Mouse (Mus musculus) heart, adult 2 months (tissue): Measurements from ENCODE around the gene Psmb10. TPM values are rescaled to one million over a fixed set of nuclear protein-coding genes. Genes with fewer than 3 reads are reported as not detected.

Experiments
- DNase-seq, 2 experiments: peaks; one replicate each; pipeline ENCODE4 v3.0.0; 2021
- H3K27ac ChIP-seq: fragments of 200-600 bp; 2 replicates; pipeline ENCODE4 v1.8.1; 2022
- H3K27me3 ChIP-seq: fragments of 200-500 bp; 2 replicates; pipeline ENCODE4 v1.6.1; 2012; ENCODE audit warnings: mild to moderate bottlenecking, low read length, inconsistent platforms, mixed read lengths; ENCODE audit not compliant: control insufficient read depth, insufficient read depth
- H3K36me3 ChIP-seq: fragments of 200-500 bp; 2 replicates; pipeline ENCODE4 v1.6.1; 2012; ENCODE audit warnings: low read length, inconsistent platforms; ENCODE audit not compliant: control insufficient read depth, insufficient read depth
- H3K4me1 ChIP-seq: fragments of 200-500 bp; 2 replicates; pipeline ENCODE4 v1.6.1; 2011; ENCODE audit warnings: low read length; ENCODE audit not compliant: control insufficient read depth, insufficient read depth
- H3K4me3 ChIP-seq: fragments of 200-600 bp; 2 replicates; pipeline ENCODE4 v1.8.1; 2022
- H3K79me2 ChIP-seq: fragments of 200-500 bp; replicated peaks from 2 replicates; pipeline ENCODE4 v1.6.1; 2012; ENCODE audit warnings: mild to moderate bottlenecking, inconsistent platforms, low read length, moderate library complexity, mixed read lengths; ENCODE audit not compliant: control insufficient read depth, insufficient read depth
- H3K9ac ChIP-seq: fragments of 200-500 bp; 2 replicates; pipeline ENCODE4 v1.6.1; 2012; ENCODE audit warnings: low read depth, mild to moderate bottlenecking, control low read depth, inconsistent platforms, low read length, mixed read lengths
- CTCF ChIP-seq: fragments of 200-600 bp; IDR thresholded peaks from 2 replicates; pipeline ENCODE4 v1.8.1; 2022; ENCODE audit warnings: antibody characterized with exemption, mild to moderate bottlenecking, moderate library complexity
- EP300 ChIP-seq: fragments of 200-500 bp; IDR thresholded peaks from 2 replicates; pipeline ENCODE4 v1.6.1; 2011; ENCODE audit warnings: low read depth, low read length, control low read depth; ENCODE audit not compliant: insufficient read depth
- POLR2A ChIP-seq: fragments of 200-500 bp; IDR thresholded peaks from 2 replicates; pipeline ENCODE4 v1.6.1; 2011; ENCODE audit warnings: mild to moderate bottlenecking, low read depth, low read length, control low read depth; ENCODE audit not compliant: insufficient read depth
- WGBS: fragments of 180-500 bp; shearing (Covaris S2); methylation state at CpG from one replicate; pipeline ENCODE4 v1.1.7; 2018; 5-methylcytosine and 5-hydroxymethylcytosine counted together
- intact Hi-C: fragments of 180-260 bp; cut with DNase I; formaldehyde crosslinking; loops from one replicate; pipeline ENCODE4 v1.15.1; 2025
- polyA plus RNA-seq: library from polyadenylated mRNA; depleted of rRNA; stranded (reverse); fragments of >200 nt; gene quantifications from 2 replicates; pipeline ENCODE4 v1.2.3, GENCODE M21; 2012
- total RNA-seq, 2 experiments: library from RNA; stranded (reverse); gene quantifications; 2 replicates each; pipeline ENCODE4 v1.2.3; 2021

Psmb10 gene
- total and polyA plus RNA-seq, 3 experiments: 58.1 to 96.5 (median 68.1) TPM

DNA sequence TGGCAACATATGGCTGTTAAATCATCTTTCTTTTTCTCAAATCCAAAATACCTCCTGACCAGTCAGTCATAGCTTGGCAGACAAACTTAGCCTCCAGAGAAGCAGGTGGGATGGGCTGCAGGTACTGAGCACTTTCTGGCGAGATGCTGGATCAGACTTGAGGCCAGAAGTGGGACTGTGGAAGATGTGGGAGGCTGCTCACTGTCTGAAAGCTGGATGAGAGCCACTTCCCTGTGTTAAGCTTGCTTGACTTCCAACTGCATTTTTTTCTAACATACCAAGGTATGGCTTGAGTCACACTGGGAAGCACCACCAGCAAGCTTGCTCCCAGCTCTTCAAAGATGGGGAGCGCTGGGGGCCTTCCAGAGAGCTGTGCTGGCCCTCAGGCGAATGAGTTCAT lies 13.1 kb downstream of the Psmb10 start:
- Histone ChIP-seq H3K4me3 (no peak overlapping the region), H3K27me3 (no peaks in the 10 kb centered on the region), H3K36me3 (no peaks in the 10 kb centered on the region), H3K27ac (no peak overlapping the region), H3K4me1 (no peaks in the 10 kb centered on the region; the same call in 1 of the 2 replicates), H3K79me2 (no peaks in the 10 kb centered on the region; the same call in 1 of the 2 replicates), H3K9ac (no peak overlapping the region)
- DNase-seq: no peak
- 73% methylated on average over 3 of the region's 3 CpGs for WGBS
- TF ChIP-seq POLR2A: no peak
- no peak for TF ChIP-seq CTCF
- TF ChIP-seq EP300: no peak
- intact Hi-C loops: no loop called here

DNA sequence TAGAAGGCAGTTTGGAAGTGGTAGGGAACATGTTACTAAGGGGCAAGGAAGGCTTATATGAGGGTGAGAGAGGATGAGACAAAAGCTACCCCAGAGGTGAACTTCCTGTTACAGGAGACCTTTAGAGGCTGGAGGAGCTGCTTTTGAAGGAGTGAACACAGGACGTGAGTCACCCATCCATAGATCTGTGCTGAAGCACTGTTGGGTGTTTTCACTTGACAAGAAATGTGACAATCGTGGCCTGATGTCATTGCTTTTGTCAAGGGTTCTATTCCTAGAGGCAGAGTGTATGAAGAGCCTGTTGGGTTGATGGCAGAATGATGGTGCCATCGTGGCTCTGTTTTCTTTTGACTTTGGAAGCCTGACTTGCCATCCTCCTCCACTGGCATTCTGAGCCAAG lies 18.9 kb downstream of the Psmb10 start:
- no peaks in the 10 kb centered on the region for H3K27me3 ChIP-seq
- no peak overlapping the region for H3K4me3 ChIP-seq
- intact Hi-C loops: no loop called here
- no peak for DNase-seq
- H3K79me2 ChIP-seq: peaks cover 6% of the 10 kb centered on the region; the same call in 1 of the 2 replicates
- H3K27ac ChIP-seq: no peak overlapping the region
- no peaks in the 10 kb centered on the region for H3K36me3 ChIP-seq
- TF ChIP-seq EP300 (no peak), CTCF (no peak), POLR2A (no peak)
- H3K9ac ChIP-seq: no peak overlapping the region
- H3K4me1 ChIP-seq: no peaks in the 10 kb centered on the region; the same call in none of the 2 replicates
- WGBS: 47% methylated on average over 3 of the region's 3 CpGs

DNA sequence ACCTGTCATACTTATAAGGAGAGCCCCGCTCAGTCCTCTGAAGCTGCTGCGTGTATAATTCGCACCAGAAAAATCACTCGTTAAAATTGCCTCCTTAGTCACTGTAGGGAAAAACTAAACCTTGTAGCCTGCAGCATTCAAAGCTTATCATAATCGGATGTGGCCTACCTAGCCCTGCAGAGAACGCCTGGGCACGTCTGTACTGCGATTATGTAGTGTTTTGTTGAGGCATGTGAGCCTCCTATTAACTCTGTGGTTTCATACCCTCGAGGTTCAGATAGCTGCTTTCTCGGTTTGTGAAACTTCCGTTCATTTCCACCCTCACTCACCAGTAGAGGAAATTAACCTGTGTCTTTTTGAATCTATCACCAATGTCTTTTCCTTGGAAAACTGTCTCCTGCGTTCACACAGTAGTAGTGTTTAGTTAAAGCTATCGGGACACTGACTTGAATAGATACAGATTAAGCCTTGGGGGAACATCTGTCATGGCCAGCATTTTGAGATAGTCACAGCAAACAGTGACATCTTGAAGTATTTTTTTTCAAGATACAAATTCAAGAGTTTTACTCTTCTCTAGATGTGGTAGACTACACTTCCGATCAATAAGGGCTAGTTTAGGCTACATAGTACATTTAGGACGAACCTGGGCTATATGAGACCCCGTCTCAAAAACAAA lies 37.2 kb downstream of the Psmb10 start:
- WGBS: 23% methylated on average over 16 of the region's 16 CpGs
- intact Hi-C loops: loop anchor here (2.0 to 5.0 kb wide), 3 partner anchors 36 to 200 kb away; partner anchors contain the start of genes Acd, Ddx28 and Pard6a

DNA sequence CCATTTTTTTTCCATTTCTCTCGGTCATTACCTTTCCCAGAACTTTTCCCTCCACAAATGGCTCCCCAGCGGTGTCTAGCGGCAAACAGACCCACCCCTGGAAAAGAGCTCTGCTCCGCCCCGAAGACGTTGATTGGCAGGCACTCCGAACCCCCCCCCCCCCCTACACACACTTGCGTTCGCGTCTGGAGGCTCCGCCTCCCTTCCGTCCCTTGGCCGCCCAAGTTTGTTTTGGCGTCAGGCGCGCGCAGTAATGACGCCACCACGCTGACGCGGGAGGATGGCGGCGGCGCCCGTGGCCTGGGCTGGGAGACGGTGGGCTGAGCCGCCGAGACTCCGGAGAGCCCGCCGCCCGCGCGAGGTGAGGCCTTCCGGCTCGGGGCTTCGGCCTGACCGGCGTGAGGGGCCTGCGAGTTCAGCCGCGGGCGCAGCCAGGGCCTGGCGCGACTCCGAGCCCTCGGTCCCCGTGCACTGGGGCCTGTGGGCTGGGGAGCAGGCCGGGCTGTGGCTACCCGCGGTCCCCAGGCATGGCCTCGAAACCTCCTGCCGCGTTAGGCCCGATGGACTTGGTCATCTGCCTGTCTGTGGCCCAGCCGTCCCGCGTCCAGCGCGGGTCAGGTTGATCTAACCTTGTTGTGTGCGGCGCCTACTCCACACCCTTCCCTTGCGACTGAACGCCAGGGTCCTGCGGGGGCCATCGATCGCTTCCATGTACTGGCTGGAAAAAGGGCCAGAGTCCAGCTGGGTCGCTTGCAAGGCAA lies 37.9 kb downstream of the Psmb10 start, which contains the start of gene Pskh1:
Gene Pskh1, plus strand, starts transcription at position 262 of the 761 bp plus-strand sequence.
- WGBS: under 1% methylated on average over 68 of the region's 68 CpGs
- Histone ChIP-seq H3K36me3 (no peaks in the 10 kb centered on the region), H3K4me1 (0 out of 2 replicates have a peak, but pooled peaks cover 1% of the 10 kb centered on the region), H3K27me3 (no peaks in the 10 kb centered on the region), H3K4me3 (peak within 1 kb of the TSS; percentile 99), H3K9ac (peak within 1 kb of the TSS; percentile 97), H3K27ac (peak within 1 kb of the TSS; percentile 91), H3K79me2 (peaks cover 1% of the 10 kb centered on the region; the same call in 1 of the 2 replicates)
- TF ChIP-seq CTCF: peak; percentile 28; the same call in 1 of the 2 replicates
- TF ChIP-seq EP300: no peak
- peak; percentile 63; the same call in 1 of the 2 replicates for TF ChIP-seq POLR2A
- DNase-seq: peak; percentile 94 to 97
- intact Hi-C loops: loop anchor here (2.0 to 5.0 kb wide), 3 partner anchors 36 to 200 kb away; partner anchors contain the start of genes Acd, Ddx28 and Pard6a

More for the DNA sequence above, 37.2 kb downstream of the Psmb10 start:
- H3K4me3 ChIP-seq: peak overlapping the region; percentile 99
- no peaks in the 10 kb centered on the region for H3K36me3 ChIP-seq
- no peaks in the 10 kb centered on the region for H3K27me3 ChIP-seq
- H3K79me2 ChIP-seq: peaks cover 3% of the 10 kb centered on the region; the same call in 1 of the 2 replicates
- no peak for DNase-seq
- TF ChIP-seq CTCF (no peak), POLR2A (no peak), EP300 (no peak)
- peak overlapping the region; percentile 91 for H3K27ac ChIP-seq
- H3K4me1 ChIP-seq: peaks cover 3% of the 10 kb centered on the region; the same call in 1 of the 2 replicates
- H3K9ac ChIP-seq: peak overlapping the region; percentile 97

DNA sequence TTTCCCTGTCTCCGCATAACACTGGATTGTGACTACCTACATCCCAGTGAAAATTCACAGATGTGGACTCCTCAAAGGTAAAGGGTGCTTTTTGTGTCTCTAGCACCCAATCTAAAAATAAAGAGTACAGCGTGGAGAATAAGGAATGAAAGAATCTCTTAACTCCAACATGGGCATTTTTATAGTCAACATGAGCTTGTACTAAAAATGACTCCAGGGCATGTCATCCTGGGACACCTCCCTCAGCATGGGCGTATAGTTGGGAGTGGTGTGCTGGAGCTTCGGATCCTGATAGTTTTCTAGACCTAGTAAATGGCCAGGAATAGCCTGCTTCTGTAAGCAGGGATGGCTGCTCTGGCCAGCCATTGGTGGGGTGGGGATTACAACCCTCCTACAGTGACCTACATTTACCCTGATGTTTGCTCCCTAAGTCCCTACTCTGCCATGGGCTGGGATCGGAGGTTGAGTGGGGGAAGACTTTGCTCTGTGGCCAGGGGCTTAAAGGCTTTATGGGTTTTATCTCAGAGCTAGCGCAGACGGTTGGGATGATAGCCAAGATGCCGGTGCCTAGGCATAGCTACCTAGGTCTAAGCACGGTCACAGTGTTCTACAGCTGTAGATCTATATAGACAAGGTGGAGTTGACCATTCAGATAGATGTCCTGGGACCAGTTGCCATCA lies 40.3 kb downstream of the Psmb10 start:
- H3K27ac ChIP-seq: no peak overlapping the region
- intact Hi-C loops: loop anchor here (2.0 kb wide), 1 partner anchor 37 kb away; the partner anchor contains the start of gene Nutf2

More for the DNA sequence above, 40.3 kb downstream of the Psmb10 start:
- TF ChIP-seq POLR2A (no peak), CTCF (no peak), EP300 (no peak)
- Histone ChIP-seq H3K27me3 (no peaks in the 10 kb centered on the region), H3K9ac (no peak overlapping the region), H3K4me3 (no peak overlapping the region), H3K4me1 (0 out of 2 replicates have a peak, but pooled peaks cover 1% of the 10 kb centered on the region), H3K79me2 (no peaks in the 10 kb centered on the region; the same call in 1 of the 2 replicates), H3K36me3 (no peaks in the 10 kb centered on the region)
- WGBS: 58% methylated on average over 9 of the region's 9 CpGs
- DNase-seq: no peak
